Mouse (Mus musculus) heart, embryonic 11.5 days (tissue): ENCODE results near the gene Ankrd53. TPM values are rescaled to one million over a fixed set of nuclear protein-coding genes. Genes with fewer than 3 reads are reported as not detected.

ENCODE experiments used
- ATAC-seq: fragments of 200-750 bp; cut with Nextera tagmentation; replicated peaks from 2 replicates; pipeline ENCODE4 v1.8.0; 2017; ENCODE audit warnings: moderate library complexity; ENCODE audit not compliant: insufficient number of reproducible peaks, low FRiP score, low TSS enrichment
- H3K27ac ChIP-seq: fragments of 300-500 bp; sonication (generic); 2 replicates; pipeline ENCODE4 v1.5.1; 2014; ENCODE audit warnings: mild to moderate bottlenecking, low read depth, low read length
- H3K27me3 ChIP-seq: fragments of 300-500 bp; sonication (generic); 2 replicates; pipeline ENCODE4 v1.6.1; 2014; ENCODE audit warnings: mild to moderate bottlenecking, low read length, mixed read lengths; ENCODE audit not compliant: control insufficient read depth, insufficient read depth
- H3K36me3 ChIP-seq: fragments of 300-500 bp; sonication (generic); 2 replicates; pipeline ENCODE4 v1.6.1; 2014; ENCODE audit warnings: mild to moderate bottlenecking, low read length, moderate library complexity, mixed read lengths; ENCODE audit not compliant: control insufficient read depth, insufficient read depth
- H3K4me1 ChIP-seq: fragments of 300-500 bp; sonication (generic); 2 replicates; pipeline ENCODE4 v1.6.1; 2014; ENCODE audit warnings: low read length; ENCODE audit not compliant: control insufficient read depth, insufficient read depth
- H3K4me2 ChIP-seq: fragments of 300-500 bp; sonication (generic); 2 replicates; pipeline ENCODE4 v1.6.1; 2014; ENCODE audit warnings: mild to moderate bottlenecking, moderate library complexity
- H3K4me3 ChIP-seq: fragments of 300-500 bp; sonication (generic); 2 replicates; pipeline ENCODE4 v1.5.1; 2014; ENCODE audit warnings: low read depth, low read length
- H3K9ac ChIP-seq: fragments of 300-500 bp; sonication (generic); 2 replicates; pipeline ENCODE4 v1.6.1; 2014; ENCODE audit warnings: mild to moderate bottlenecking, low read depth, low read length, moderate library complexity
- H3K9me3 ChIP-seq: fragments of 300-500 bp; sonication (generic); replicated peaks from 2 replicates; pipeline ENCODE4 v1.6.1; 2016; ENCODE audit warnings: low read length; ENCODE audit not compliant: control insufficient read depth
- WGBS: fragments of 180-500 bp; shearing (Covaris S2); extraction: QIAGEN DNeasy Blood & Tissue Kit; methylation state at CpG from one replicate; pipeline ENCODE4 v1.1.7; 2014; ENCODE audit not compliant: insufficient replicate concordance; 5-methylcytosine and 5-hydroxymethylcytosine counted together
- polyA plus RNA-seq: library from polyadenylated mRNA; unstranded; fragments of >200 nt; fragmentation: Nextera tagmentation; extraction: Ambion mirVana; gene quantifications from 2 replicates; pipeline ENCODE4 v1.2.1, GENCODE M21; 2014

The Ankrd53 gene
- not detected in 2 replicates for polyA plus RNA-seq

- peak within 1 kb of the TSS; percentile 49; the same call in 1 of the 2 replicates for H3K9ac ChIP-seq
- H3K9me3 ChIP-seq, result no peaks in the 10 kb centered on the region
- H3K36me3 ChIP-seq, result no peaks in the 10 kb centered on the region
- no peak within 1 kb of the TSS for H3K27ac ChIP-seq
- peak within 1 kb of the TSS; percentile 47 for H3K4me3 ChIP-seq
- H3K4me2 ChIP-seq, result peak within 1 kb of the TSS; percentile 77
- WGBS, result 23% methylated on average over 6 of the region's 6 CpGs
- ATAC-seq, result no peak
- H3K4me1 ChIP-seq, result peaks cover 7% of the 10 kb centered on the region
- H3K27me3 ChIP-seq, result peaks cover 57% of the 10 kb centered on the region
Measured at GRCm38 (mm10) chr6:83762344-83762743, at the start of gene Ankrd53. Gene Ankrd53, plus strand, starts transcription at chr6:83762644.

GRCm38 (mm10) chr6:83713271-83714136 lies 48.9 kb upstream of the Ankrd53 start:
- Histone ChIP-seq H3K9ac (no peak overlapping the region), H3K9me3 (no peaks in the 10 kb centered on the region), H3K4me1 (peaks cover 15% of the 10 kb centered on the region), H3K27me3 (peaks cover 98% of the 10 kb centered on the region), H3K36me3 (no peaks in the 10 kb centered on the region), H3K27ac (no peak overlapping the region), H3K4me3 (no peak overlapping the region), H3K4me2 (no peak overlapping the region)
- no peak for ATAC-seq
- WGBS, result 4% methylated on average over 12 of the region's 12 CpGs

- Histone ChIP-seq H3K27ac (no peak overlapping the region), H3K4me3 (no peak overlapping the region), H3K9me3 (no peaks in the 10 kb centered on the region), H3K27me3 (peaks cover 97% of the 10 kb centered on the region), H3K36me3 (no peaks in the 10 kb centered on the region), H3K4me2 (peak overlapping the region; percentile 4; the same call in 1 of the 2 replicates), H3K4me1 (peaks cover 15% of the 10 kb centered on the region), H3K9ac (no peak overlapping the region)
- under 1% methylated on average over 34 of the region's 34 CpGs for WGBS
- no peak for ATAC-seq
Measured at GRCm38 (mm10) chr6:83714221-83715123, 48.0 kb upstream of the Ankrd53 start.

GRCm38 (mm10) chr6:83715461-83716196 lies 46.8 kb upstream of the Ankrd53 start:
- Histone ChIP-seq H3K27ac (no peak overlapping the region), H3K9me3 (no peaks in the 10 kb centered on the region), H3K9ac (no peak overlapping the region), H3K4me2 (peak overlapping the region; percentile 22; the same call in 1 of the 2 replicates), H3K36me3 (no peaks in the 10 kb centered on the region), H3K4me3 (peak overlapping the region; percentile 16; the same call in 1 of the 2 replicates), H3K27me3 (peaks cover 97% of the 10 kb centered on the region), H3K4me1 (peaks cover 12% of the 10 kb centered on the region)
- no peak for ATAC-seq
- WGBS, result 3% methylated on average over 30 of the region's 30 CpGs

GRCm38 (mm10) chr6:83717026-83717425 lies 45.4 kb upstream of the Ankrd53 start:
- peaks cover 1% of the 10 kb centered on the region; the same call in 1 of the 2 replicates for H3K4me1 ChIP-seq
- no peaks in the 10 kb centered on the region for H3K9me3 ChIP-seq
- no peaks in the 10 kb centered on the region for H3K36me3 ChIP-seq
- WGBS, result 2% methylated on average over 8 of the region's 8 CpGs
- no peak overlapping the region for H3K4me2 ChIP-seq
- ATAC-seq, result no peak
- H3K27me3 ChIP-seq, result peaks cover 97% of the 10 kb centered on the region
- no peak overlapping the region for H3K4me3 ChIP-seq
- H3K9ac ChIP-seq, result no peak overlapping the region
- H3K27ac ChIP-seq, result no peak overlapping the region

- H3K9me3 ChIP-seq, result no peaks in the 10 kb centered on the region
- no peak for ATAC-seq
- peaks cover 63% of the 10 kb centered on the region for H3K27me3 ChIP-seq
- H3K4me2 ChIP-seq, result no peak overlapping the region
- H3K36me3 ChIP-seq, result no peaks in the 10 kb centered on the region
- WGBS, result 17% methylated on average over 6 of the region's 6 CpGs
- no peak overlapping the region for H3K4me3 ChIP-seq
- H3K4me1 ChIP-seq, result no peaks in the 10 kb centered on the region
- no peak overlapping the region for H3K9ac ChIP-seq
- H3K27ac ChIP-seq, result no peak overlapping the region
Measured at GRCm38 (mm10) chr6:83722526-83722925, 39.9 kb upstream of the Ankrd53 start.

GRCm38 (mm10) chr6:83727178-83727577 lies 35.3 kb upstream of the Ankrd53 start:
- Histone ChIP-seq H3K36me3 (no peaks in the 10 kb centered on the region), H3K4me1 (no peaks in the 10 kb centered on the region), H3K4me2 (no peak overlapping the region), H3K27ac (no peak overlapping the region), H3K4me3 (no peak overlapping the region), H3K9me3 (no peaks in the 10 kb centered on the region), H3K9ac (no peak overlapping the region), H3K27me3 (peaks cover 21% of the 10 kb centered on the region)
- WGBS, result 31% methylated on average over 4 of the region's 4 CpGs
- no peak for ATAC-seq

- no peak overlapping the region for H3K4me2 ChIP-seq
- 84% methylated on average over 3 of the region's 3 CpGs for WGBS
- H3K36me3 ChIP-seq, result no peaks in the 10 kb centered on the region
- no peak overlapping the region for H3K9ac ChIP-seq
- no peaks in the 10 kb centered on the region for H3K4me1 ChIP-seq
- H3K27ac ChIP-seq, result no peak overlapping the region
- peaks cover 11% of the 10 kb centered on the region for H3K27me3 ChIP-seq
- no peaks in the 10 kb centered on the region for H3K9me3 ChIP-seq
- H3K4me3 ChIP-seq, result no peak overlapping the region
- no peak for ATAC-seq
Measured at GRCm38 (mm10) chr6:83728488-83728887, 34.0 kb upstream of the Ankrd53 start.
